Comparison of ENCODE assay signal across 8 mouse cellular contexts in genomic region chr5:33335977-33336360, GRCm38 (mm10). TPM values are rescaled to one million over a fixed set of nuclear protein-coding genes. Genes with fewer than 3 reads are reported as not detected.
DNase-seq lines count a peak whose midpoint lies in the region; ATAC-seq lines count a peak whose summit lies in the region.

No protein-coding gene starts in this region.

- no peaks in the 10 kb centered on the region for H3K27me3 ChIP-seq in heart, embryonic 11.5 days (ENCODE audit: control insufficient read depth, insufficient read depth, low read length)

- peak overlapping the region; percentile 81 for H3K4me2 ChIP-seq in heart, embryonic 11.5 days

- peak overlapping the region; percentile 93 for H3K27ac ChIP-seq in heart, embryonic 11.5 days (ENCODE audit: low read depth, low read length)

- no peaks in the 10 kb centered on the region for H3K9me3 ChIP-seq in heart, embryonic 11.5 days (replicated peaks; ENCODE audit: control insufficient read depth, low read length)

- peak; percentile 14 for DNase-seq in urinary bladder, postnatal 14 days (ENCODE audit: low spot score)
- no peak for DNase-seq in urinary bladder, postnatal 36 days (ENCODE audit: low spot score in 2 of 2)
- peak; percentile 29 for DNase-seq in c-Kit-positive CD71-positive TER-119-positive erythroid progenitor cells, embryonic 14.5 days (ENCODE audit: low spot score)
- DNase-seq in kidney, postnatal 4 days: peak; percentile 55 to 73
- peak; percentile 31 for DNase-seq in right cerebral cortex, postnatal 25 days

- H3K36me3 ChIP-seq in heart, embryonic 11.5 days (ENCODE audit: control insufficient read depth, insufficient read depth, low read length): 0 out of 2 replicates have a peak, but pooled peaks cover 3% of the 10 kb centered on the region

- WGBS in heart, embryonic 11.5 days (ENCODE audit: insufficient replicate concordance): 0% methylated on average over 18 of the region's 31 CpGs

- H3K4me3 ChIP-seq in heart, embryonic 11.5 days (ENCODE audit: low read depth, low read length): peak overlapping the region; percentile 100

- H3K4me1 ChIP-seq in heart, embryonic 11.5 days (ENCODE audit: control insufficient read depth, insufficient read depth, low read length): peaks cover 10% of the 10 kb centered on the region

- ATAC-seq in heart, embryonic 11.5 days (replicated peaks; ENCODE audit: insufficient number of reproducible peaks, low FRiP score, low TSS enrichment): 0 out of 2 replicates have a peak, but pooled peaks have one; percentile 3
- peak; percentile 21; the same call in 1 of the 2 replicates for ATAC-seq in megakaryocyte, adult 5-6 weeks (ENCODE audit: poor library complexity, severe bottlenecking)
- no peak for ATAC-seq in frontal cortex, adult (ENCODE audit: low TSS enrichment)

- H3K9ac ChIP-seq in heart, embryonic 11.5 days (ENCODE audit: low read depth, low read length): peak overlapping the region; percentile 96

RNA-seq across cellular contexts. Expression of gene Maea, which starts 0.7 kb away (rescaled TPM):
- polyA plus RNA-seq in heart, embryonic 11.5 days (2014; fragmentation: Nextera tagmentation; extraction: Ambion mirVana): 124 and 132 TPM in 2 replicates
- 43.3 and 45.9 TPM in 2 replicates for total RNA-seq in megakaryocyte, adult 5-6 weeks (2015)
- 239 and 253 TPM in 2 replicates for total RNA-seq in megakaryocyte, adult 5-6 weeks (2017)

RNA-seq across cellular contexts. Expression of gene Uvssa, which starts 42.4 kb away (rescaled TPM):
- polyA plus RNA-seq in heart, embryonic 11.5 days (2014; fragmentation: Nextera tagmentation; extraction: Ambion mirVana): 4.0 and 4.2 TPM in 2 replicates
- total RNA-seq in megakaryocyte, adult 5-6 weeks (2015): 9.4 TPM in 2 replicates
- 6.1 and 8.4 TPM in 2 replicates for total RNA-seq in megakaryocyte, adult 5-6 weeks (2017)

Comparison
In these comparisons a context has a peak if more than half of its experiments do, and no peak if none do; other contexts are left out.
1. DNase-seq: peak in urinary bladder, postnatal 14 days (single experiment), c-Kit-positive CD71-positive TER-119-positive erythroid progenitor cells, embryonic 14.5 days (single experiment), kidney, postnatal 4 days (2 of 2) and right cerebral cortex, postnatal 25 days (single experiment); none in urinary bladder, postnatal 36 days (0 of 2).